In the genomic region with DNA sequence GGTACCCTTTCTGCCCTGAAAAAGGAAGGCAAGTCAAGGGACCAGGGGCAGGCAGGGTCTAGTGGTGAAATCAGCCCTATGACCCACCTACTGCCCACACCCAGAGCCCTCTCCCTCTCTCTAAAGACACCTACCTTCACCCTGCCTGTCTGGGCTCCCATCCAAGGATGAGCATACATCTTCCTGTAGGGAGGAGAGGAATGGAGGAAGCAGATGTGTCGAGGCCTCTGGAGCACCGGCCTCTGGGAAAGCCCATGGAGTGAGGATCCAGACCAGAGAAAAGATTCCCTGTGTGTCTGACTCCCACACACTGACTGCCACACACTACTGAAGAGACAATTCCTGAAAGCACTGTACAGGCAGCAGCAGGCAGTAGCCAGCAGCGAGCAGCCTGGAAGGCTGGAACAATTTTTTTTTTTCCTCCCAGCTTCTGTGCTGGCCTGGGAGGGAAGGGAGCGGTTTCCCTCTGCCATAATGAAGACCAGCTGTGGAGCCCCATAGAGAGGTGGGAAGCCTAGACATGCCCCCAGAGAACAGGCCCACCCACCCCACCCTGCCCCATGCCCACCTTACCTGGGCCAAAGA, we compare ENCODE assay signal across 16 mouse cellular contexts. TPM values are rescaled to one million over a fixed set of nuclear protein-coding genes. Genes with fewer than 3 reads are reported as not detected.
DNase-seq lines count a peak whose midpoint lies in the region; ATAC-seq lines count a peak whose summit lies in the region.
"Had no signal": no experiment of that assay in that cellular context is flagged by ENCODE, and none has a peak within 500 bp of the region (broad histone marks: within the 10 kb centered on the region; RNA-seq: fewer than 3 reads in every experiment).

No protein-coding gene starts in this region.

- peak; percentile 46 for DNase-seq in adrenal gland, postnatal 14 days
- DNase-seq in adrenal gland, adult 8-10 months, result no peak
- DNase-seq in kidney, postnatal 14 days, result peak; percentile 37
- DNase-seq in kidney, adult 11 months, result no peak
- DNase-seq in brain, adult 2 months (ENCODE audit: low read depth, low spot score), result peak; percentile 56
- no peak for DNase-seq in retina, embryonic 14.5 days (ENCODE audit: low spot score)
- DNase-seq in adrenal gland, postnatal 4 days (ENCODE audit: low spot score in 2 of 2), result no peak
- DNase-seq: layer of hippocampus, adult 9-11 months; spleen, adult 18-20 months; thymus, adult 2 months had no signal

- H3K4me3 ChIP-seq in limb, embryonic 12.5 days (replicated peaks), result no peak overlapping the region

- H3K4me2 ChIP-seq in limb, embryonic 12.5 days, result peak overlapping the region; percentile 4; the same call in 1 of the 2 replicates
- H3K4me2 ChIP-seq: heart, embryonic 11.5 days had no signal

- ATAC-seq in limb, embryonic 12.5 days (ENCODE audit: insufficient number of reproducible peaks, insufficient read depth, low FRiP score, low TSS enrichment, low read depth), result no peak
- ATAC-seq: inflammation-experienced regulatory T-cells, adult 6 months had no signal

- H3K27ac ChIP-seq in limb, embryonic 12.5 days, result peak overlapping the region; percentile 83
- H3K27ac ChIP-seq: macrophage had no signal

- H3K9me3 ChIP-seq in limb, embryonic 12.5 days, result no peaks in the 10 kb centered on the region

- H3K36me3 ChIP-seq in limb, embryonic 12.5 days, result no peaks in the 10 kb centered on the region

- H3K9ac ChIP-seq in limb, embryonic 12.5 days (replicated peaks), result peak overlapping the region; percentile 42; the same call in 1 of the 2 replicates

- WGBS in limb, embryonic 12.5 days, result 23% methylated on average over 4 of the region's 4 CpGs

- H3K4me1 ChIP-seq in limb, embryonic 12.5 days (replicated peaks), result peaks cover 43% of the 10 kb centered on the region

- peaks cover 21% of the 10 kb centered on the region for H3K27me3 ChIP-seq in limb, embryonic 12.5 days

RNA-seq across cellular contexts. Expression of gene Ptpn7, which starts 6.0 kb away (rescaled TPM):
- total RNA-seq in adrenal gland, postnatal 14 days (2021), result 1.1 and 3.9 TPM in 2 replicates
- total RNA-seq in adrenal gland, adult 8-10 months (2022), result 1 to 10 TPM; 1.4 to 1.5 (median 1.4) TPM
- 1.1 and 1.5 TPM in 2 replicates for polyA plus RNA-seq in limb, embryonic 12.5 days (2016; fragmentation: Nextera tagmentation; extraction: Ambion mirVana)
- total RNA-seq in adrenal gland, postnatal 4 days (2021), result 1 to 10 TPM; 1.4 TPM

RNA-seq across cellular contexts. Expression of gene Arl8a, which starts 20.1 kb away (rescaled TPM):
- total RNA-seq in adrenal gland, postnatal 14 days (2021), result 41.9 and 57.3 TPM in 2 replicates
- total RNA-seq in adrenal gland, adult 8-10 months (2022), result 10 to 100 TPM; 57.5 to 77.4 (median 68.5) TPM
- 51.8 and 57.7 TPM in 2 replicates for polyA plus RNA-seq in limb, embryonic 12.5 days (2016; fragmentation: Nextera tagmentation; extraction: Ambion mirVana)
- total RNA-seq in adrenal gland, postnatal 4 days (2021), result 10 to 100 TPM; 62.8 to 73.7 TPM

RNA-seq across cellular contexts. Expression of gene Lgr6, which starts 21.5 kb away (rescaled TPM):
- 15.1 and 22.0 TPM in 2 replicates for total RNA-seq in adrenal gland, postnatal 14 days (2021)
- total RNA-seq in adrenal gland, adult 8-10 months (2022), result 1 to 10 TPM in 2 of 4 experiments, under 1 TPM in 2; 0.40 to 2.2 (median 1.1) TPM
- polyA plus RNA-seq in limb, embryonic 12.5 days (2016; fragmentation: Nextera tagmentation; extraction: Ambion mirVana), result 1.5 and 1.6 TPM in 2 replicates
- 1 to 10 TPM; 3.7 to 5.0 TPM for total RNA-seq in adrenal gland, postnatal 4 days (2021)
- total RNA-seq: neutrophil, adult 5-6 weeks had no signal
- polyA plus RNA-seq: liver, adult 2 months; macrophage had no signal

RNA-seq across cellular contexts. Expression of gene Gpr37l1, which starts 40.9 kb away (rescaled TPM):
- total RNA-seq in adrenal gland, postnatal 14 days (2021), result 1.8 and 2.4 TPM in 2 replicates
- total RNA-seq in adrenal gland, adult 8-10 months (2022), result 1 to 10 TPM in 3 of 4 experiments, under 1 TPM in 1; 0.80 to 1.9 (median 1.3) TPM
- polyA plus RNA-seq in limb, embryonic 12.5 days (2016; fragmentation: Nextera tagmentation; extraction: Ambion mirVana), result not detected in 2 replicates
- total RNA-seq in adrenal gland, postnatal 4 days (2021), result 1 to 10 TPM in 1 of 2 experiments, under 1 TPM in 1; 0.82 to 1.0 TPM
- total RNA-seq: liver, adult 2 months; neutrophil, adult 5-6 weeks had no signal
- polyA plus RNA-seq: heart, embryonic 11.5 days; inflammation-experienced regulatory T-cells, adult 6 months; liver, adult 2 months; macrophage had no signal

Comparison
In these comparisons a context has a peak if more than half of its experiments do, and no peak if none do; other contexts are left out.
1. DNase-seq: peak in adrenal gland, postnatal 14 days (single experiment), kidney, postnatal 14 days (single experiment) and brain, adult 2 months (single experiment); none in adrenal gland, adult 8-10 months (single experiment), kidney, adult 11 months (single experiment), retina, embryonic 14.5 days (single experiment) and adrenal gland, postnatal 4 days (0 of 2).